Mouse (Mus musculus): Measurements from ENCODE around the gene Magi2.

- TF ChIP-seq CTCF (IDR thresholded peaks at IDR 0.05; ENCODE audit: control insufficient read depth, insufficient read depth, insufficient read length), result no peak
- TF ChIP-seq MYOD1 (IDR thresholded peaks at IDR 0.05; ENCODE audit: control insufficient read depth, insufficient read length, low read depth), result no peak
- no peak for TF ChIP-seq MYOG (IDR thresholded peaks at IDR 0.05; ENCODE audit: control insufficient read depth, extremely low read depth, insufficient read length)
- no peak for TF ChIP-seq MAX (IDR thresholded peaks at IDR 0.05)
- no peak for TF ChIP-seq CEBPB (IDR thresholded peaks at IDR 0.05; ENCODE audit: low read depth)
- TF ChIP-seq USF1 (IDR thresholded peaks at IDR 0.05; ENCODE audit: low read depth), result no peak
- TF ChIP-seq FOSL1 (IDR thresholded peaks at IDR 0.05; ENCODE audit: insufficient read depth, low read length, poor library complexity, severe bottlenecking), result no peak
Measured at GRCm38 (mm10) chr5:20509606-20510005, 1282.8 kb downstream of the Magi2 start.

Data from C2C12 (cell line).